Mouse (Mus musculus): ENCODE measurements around the gene Nfia.

Gene Nfia

DNA sequence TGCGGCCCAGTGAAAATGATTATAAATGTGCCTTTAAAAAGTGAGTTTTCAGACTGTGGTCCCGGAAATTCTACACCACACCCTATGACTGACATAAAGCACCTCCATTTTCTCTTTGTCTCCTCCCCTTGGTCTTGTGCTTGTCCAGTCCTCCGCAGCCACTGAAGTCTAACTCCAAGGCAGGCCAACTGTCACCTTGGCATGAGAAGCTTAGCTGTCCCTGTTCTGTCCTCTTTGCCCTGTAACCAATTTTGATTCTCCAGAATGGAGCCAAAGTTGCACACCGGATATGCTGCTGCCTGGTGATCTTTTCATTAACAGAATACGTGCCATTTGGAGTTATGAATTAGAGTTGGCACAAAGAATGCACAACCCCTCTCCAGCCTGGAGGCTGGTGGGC, 378.0 kb downstream of the Nfia start:
- Histone ChIP-seq H3K4me3 (replicated peaks; ENCODE audit: low read length) (no peak overlapping the region), H3K27me3 (ENCODE audit: insufficient read depth, low read length) (no peaks in the 10 kb centered on the region), H3K36me3 (ENCODE audit: insufficient read depth, low read length) (no peaks in the 10 kb centered on the region), H3K9me3 (ENCODE audit: low read length) (no peaks in the 10 kb centered on the region), H3K4me1 (replicated peaks; ENCODE audit: low read depth, low read length) (no peaks in the 10 kb centered on the region)
- TF ChIP-seq POU5F1 (IDR thresholded peaks at IDR 0.05; ENCODE audit: borderline replicate concordance, low read length): no peak
- no peak for TF ChIP-seq NANOG (IDR thresholded peaks at IDR 0.05; ENCODE audit: borderline replicate concordance, low read length)
- no peak for TF ChIP-seq CTCF (conservative IDR thresholded peaks at IDR 0.05; ENCODE audit: low read length)

GRCm38 (mm10) chr4:98157921-98158320, 385.4 kb downstream of the Nfia start:
- H3K36me3 ChIP-seq (ENCODE audit: insufficient read depth, low read length): no peaks in the 10 kb centered on the region
- no peaks in the 10 kb centered on the region for H3K9me3 ChIP-seq (ENCODE audit: low read length)
- TF ChIP-seq POU5F1 (IDR thresholded peaks at IDR 0.05; ENCODE audit: borderline replicate concordance, low read length): no peak
- no peak for TF ChIP-seq NANOG (IDR thresholded peaks at IDR 0.05; ENCODE audit: borderline replicate concordance, low read length)
- no peak for TF ChIP-seq CTCF (conservative IDR thresholded peaks at IDR 0.05; ENCODE audit: low read length)
- H3K4me3 ChIP-seq (replicated peaks; ENCODE audit: low read length): no peak overlapping the region
- H3K4me1 ChIP-seq (replicated peaks; ENCODE audit: low read depth, low read length): no peaks in the 10 kb centered on the region
- H3K27me3 ChIP-seq (ENCODE audit: insufficient read depth, low read length): no peaks in the 10 kb centered on the region

DNA sequence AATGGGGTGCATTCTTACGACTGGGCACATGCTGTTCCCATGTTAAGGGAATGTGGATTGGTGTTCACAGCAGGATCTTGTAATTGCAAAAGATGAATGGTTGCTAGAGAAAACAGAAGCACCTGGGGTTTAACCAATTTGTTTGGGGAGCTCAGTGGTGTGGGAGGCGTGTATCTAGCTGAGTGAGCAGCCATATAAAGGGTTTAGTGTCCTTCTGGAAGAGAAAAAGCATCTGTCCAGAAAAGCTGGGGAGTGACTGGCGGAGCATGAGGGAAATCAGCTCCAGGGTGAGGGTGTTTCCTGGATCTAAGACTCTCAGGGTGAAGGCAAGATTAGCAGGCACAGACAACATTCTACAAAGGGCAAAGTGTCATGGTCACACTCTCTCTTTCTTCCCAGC, 393.8 kb downstream of the Nfia start:
- Histone ChIP-seq H3K4me1 (replicated peaks; ENCODE audit: low read depth, low read length) (no peaks in the 10 kb centered on the region), H3K9me3 (ENCODE audit: low read length) (no peaks in the 10 kb centered on the region), H3K36me3 (ENCODE audit: insufficient read depth, low read length) (no peaks in the 10 kb centered on the region), H3K27me3 (ENCODE audit: insufficient read depth, low read length) (no peaks in the 10 kb centered on the region), H3K4me3 (replicated peaks; ENCODE audit: low read length) (no peak overlapping the region)
- TF ChIP-seq CTCF (conservative IDR thresholded peaks at IDR 0.05; ENCODE audit: low read length): no peak
- TF ChIP-seq POU5F1 (IDR thresholded peaks at IDR 0.05; ENCODE audit: borderline replicate concordance, low read length): no peak
- TF ChIP-seq NANOG (IDR thresholded peaks at IDR 0.05; ENCODE audit: borderline replicate concordance, low read length): no peak
